Mouse (Mus musculus): ENCODE data around the gene Gab2. TPM values are rescaled to one million over a fixed set of nuclear protein-coding genes. Genes with fewer than 3 reads are reported as not detected.
A peak's percentile ranks its signal among the peaks of the same experiment; 100 is the strongest.

Gab2 gene
- polyA plus RNA-seq, 1 experiment: 1.8 TPM

DNA sequence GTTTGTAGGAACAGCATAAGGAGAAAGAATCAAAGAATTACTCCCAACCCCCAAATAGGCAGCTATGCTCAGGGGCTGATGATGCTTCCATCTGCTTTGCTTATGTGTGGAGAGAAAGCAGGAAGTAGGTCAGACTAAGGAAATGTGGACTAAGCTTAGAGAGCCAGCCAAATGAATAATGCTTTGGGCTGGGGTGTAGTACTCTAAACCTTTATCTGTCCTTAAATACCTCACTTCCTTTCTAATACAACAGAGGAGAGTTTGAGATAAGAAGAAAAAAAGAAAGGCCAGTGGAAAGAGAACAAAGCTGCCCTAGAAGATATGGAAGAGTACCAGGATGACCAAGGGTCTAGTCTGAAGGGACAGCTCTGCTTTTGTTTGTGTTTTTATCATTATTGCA lies 189.0 kb downstream of the Gab2 start:
- no peak overlapping the region for H3ac ChIP-seq (ENCODE audit: control insufficient read depth, insufficient read length, low read depth)
- H3K36me3 ChIP-seq (ENCODE audit: control insufficient read depth, insufficient read depth): no peaks in the 10 kb centered on the region
- H3K79me3 ChIP-seq (ENCODE audit: low read depth): no peaks in the 10 kb centered on the region
- no peak for TF ChIP-seq CEBPB (IDR thresholded peaks at IDR 0.05; ENCODE audit: low read depth)
- no peak for TF ChIP-seq CTCF (IDR thresholded peaks at IDR 0.05; ENCODE audit: control insufficient read depth, insufficient read depth, insufficient read length)
- TF ChIP-seq MYOG (IDR thresholded peaks at IDR 0.05; ENCODE audit: control insufficient read depth, extremely low read depth, insufficient read length): no peak
- no peak for TF ChIP-seq MYOD1 (IDR thresholded peaks at IDR 0.05; ENCODE audit: control insufficient read depth, insufficient read length, low read depth)
- no peak for TF ChIP-seq FOSL1 (IDR thresholded peaks at IDR 0.05; ENCODE audit: insufficient read depth, low read length, poor library complexity, severe bottlenecking)
- no peak for TF ChIP-seq USF1 (IDR thresholded peaks at IDR 0.05; ENCODE audit: low read depth)
- TF ChIP-seq MAX (IDR thresholded peaks at IDR 0.05): no peak
- H3K4me3 ChIP-seq (ENCODE audit: insufficient read depth, poor library complexity, severe bottlenecking): no peak overlapping the region
- no peaks in the 10 kb centered on the region for H3K79me2 ChIP-seq (ENCODE audit: control insufficient read depth, insufficient read depth)
- H3K27me3 ChIP-seq (ENCODE audit: control insufficient read depth, insufficient read depth, insufficient read length): no peaks in the 10 kb centered on the region

DNA sequence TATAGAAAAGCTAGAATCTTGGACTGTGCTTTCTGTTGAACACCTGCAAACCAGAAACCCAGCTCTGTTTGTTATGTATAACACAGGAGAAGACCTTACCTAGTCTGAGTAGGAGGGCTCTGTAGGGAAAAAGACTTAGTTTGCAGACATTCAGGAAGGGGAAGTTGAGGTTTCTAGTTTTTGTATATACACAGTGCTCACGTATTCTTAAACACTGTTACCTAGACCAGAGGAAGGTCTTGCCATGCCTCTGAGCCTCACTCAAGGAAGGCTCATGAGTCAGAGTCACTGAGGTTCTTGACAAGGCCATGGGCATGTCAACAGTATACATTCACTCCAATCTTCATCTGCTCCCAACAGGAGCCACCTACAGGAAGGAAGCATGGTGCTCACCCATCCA lies 189.7 kb downstream of the Gab2 start:
- Histone ChIP-seq H3K4me3 (ENCODE audit: insufficient read depth, poor library complexity, severe bottlenecking) (no peak overlapping the region), H3ac (ENCODE audit: control insufficient read depth, insufficient read length, low read depth) (no peak overlapping the region), H3K79me2 (ENCODE audit: control insufficient read depth, insufficient read depth) (no peaks in the 10 kb centered on the region), H3K79me3 (ENCODE audit: low read depth) (no peaks in the 10 kb centered on the region), H3K27me3 (ENCODE audit: control insufficient read depth, insufficient read depth, insufficient read length) (no peaks in the 10 kb centered on the region), H3K36me3 (ENCODE audit: control insufficient read depth, insufficient read depth) (no peaks in the 10 kb centered on the region)
- TF ChIP-seq MAX (IDR thresholded peaks at IDR 0.05) (no peak), FOSL1 (IDR thresholded peaks at IDR 0.05; ENCODE audit: insufficient read depth, low read length, poor library complexity, severe bottlenecking) (no peak), MYOG (IDR thresholded peaks at IDR 0.05; ENCODE audit: control insufficient read depth, extremely low read depth, insufficient read length) (no peak), MYOD1 (IDR thresholded peaks at IDR 0.05; ENCODE audit: control insufficient read depth, insufficient read length, low read depth) (no peak), CTCF (IDR thresholded peaks at IDR 0.05; ENCODE audit: control insufficient read depth, insufficient read depth, insufficient read length) (no peak), CEBPB (IDR thresholded peaks at IDR 0.05; ENCODE audit: low read depth) (no peak), USF1 (IDR thresholded peaks at IDR 0.05; ENCODE audit: low read depth) (no peak)

DNA sequence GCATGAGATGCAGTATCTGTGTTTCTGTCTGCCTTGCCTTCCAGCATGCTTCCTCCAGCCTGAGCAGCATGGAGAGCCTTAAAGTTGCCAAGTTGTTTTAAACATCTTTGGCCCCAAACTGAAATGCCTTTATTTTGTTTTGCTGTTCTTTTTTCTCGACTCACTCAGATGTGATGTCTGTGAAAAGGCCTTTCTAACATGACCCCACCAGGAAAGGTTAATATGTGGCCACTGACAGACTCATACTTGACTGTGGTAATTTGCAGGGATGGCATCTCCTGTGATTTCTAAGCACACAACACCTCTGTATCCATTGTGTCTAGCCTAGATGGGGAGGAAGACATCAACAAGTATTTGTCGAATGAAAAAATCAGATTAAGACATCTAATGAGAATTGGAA lies 215.6 kb downstream of the Gab2 start:
- Histone ChIP-seq H3ac (ENCODE audit: control insufficient read depth, insufficient read length, low read depth) (no peak overlapping the region), H3K27me3 (ENCODE audit: control insufficient read depth, insufficient read depth, insufficient read length) (no peaks in the 10 kb centered on the region), H3K79me3 (ENCODE audit: low read depth) (no peaks in the 10 kb centered on the region), H3K79me2 (ENCODE audit: control insufficient read depth, insufficient read depth) (no peaks in the 10 kb centered on the region), H3K36me3 (ENCODE audit: control insufficient read depth, insufficient read depth) (no peaks in the 10 kb centered on the region), H3K4me3 (ENCODE audit: insufficient read depth, poor library complexity, severe bottlenecking) (no peak overlapping the region)
- no peak for TF ChIP-seq CTCF (IDR thresholded peaks at IDR 0.05; ENCODE audit: control insufficient read depth, insufficient read depth, insufficient read length)
- no peak for TF ChIP-seq MYOG (IDR thresholded peaks at IDR 0.05; ENCODE audit: control insufficient read depth, extremely low read depth, insufficient read length)

DNA sequence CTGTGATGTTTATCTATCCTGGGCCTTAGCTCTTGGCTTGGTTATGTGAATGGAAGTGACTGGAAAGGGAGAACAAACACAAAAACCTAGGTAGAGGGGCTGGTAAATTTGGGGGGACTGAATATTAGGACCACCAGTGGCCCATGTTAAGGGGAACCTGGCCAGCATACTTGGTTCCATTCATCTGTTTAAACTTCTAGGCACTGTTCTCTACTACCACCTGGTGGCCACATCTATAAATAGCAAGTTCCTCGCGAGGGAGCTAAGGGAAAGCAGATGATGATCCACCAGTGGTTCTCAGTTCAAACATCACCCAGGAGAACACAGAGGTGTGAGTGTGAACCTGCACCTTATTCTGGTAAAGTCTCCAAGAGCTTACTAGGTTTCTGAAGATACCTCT lies 216.1 kb downstream of the Gab2 start:
- H3K4me3 ChIP-seq (ENCODE audit: insufficient read depth, poor library complexity, severe bottlenecking): no peak overlapping the region
- TF ChIP-seq CTCF (IDR thresholded peaks at IDR 0.05; ENCODE audit: control insufficient read depth, insufficient read depth, insufficient read length) (peak; percentile 38), MAX (IDR thresholded peaks at IDR 0.05) (no peak)
- H3K27me3 ChIP-seq (ENCODE audit: control insufficient read depth, insufficient read depth, insufficient read length): no peaks in the 10 kb centered on the region
- H3ac ChIP-seq (ENCODE audit: control insufficient read depth, insufficient read length, low read depth): no peak overlapping the region
- H3K79me2 ChIP-seq (ENCODE audit: control insufficient read depth, insufficient read depth): no peaks in the 10 kb centered on the region
- H3K36me3 ChIP-seq (ENCODE audit: control insufficient read depth, insufficient read depth): no peaks in the 10 kb centered on the region
- H3K79me3 ChIP-seq (ENCODE audit: low read depth): no peaks in the 10 kb centered on the region

DNA sequence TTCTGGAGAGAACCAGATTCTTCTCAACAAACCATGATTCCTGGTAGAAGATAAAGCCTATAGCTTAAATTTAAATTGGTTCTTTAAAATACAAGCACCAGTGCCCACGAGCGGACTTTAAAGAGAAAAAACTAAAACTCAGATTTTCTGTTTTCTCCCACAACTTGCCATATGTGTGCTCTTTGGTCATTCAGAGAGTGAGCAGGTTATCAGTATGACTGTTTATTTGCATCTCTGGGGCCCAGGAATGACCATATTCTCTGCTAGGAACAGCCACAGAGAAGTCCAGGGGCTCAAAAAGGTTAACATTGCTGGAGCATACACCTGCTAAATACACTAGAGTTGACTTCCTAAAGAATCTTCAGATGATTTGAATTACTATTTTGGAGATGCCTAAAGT lies 216.9 kb downstream of the Gab2 start:
- Histone ChIP-seq H3K79me3 (ENCODE audit: low read depth) (no peaks in the 10 kb centered on the region), H3K4me3 (ENCODE audit: insufficient read depth, poor library complexity, severe bottlenecking) (no peak overlapping the region), H3K27me3 (ENCODE audit: control insufficient read depth, insufficient read depth, insufficient read length) (no peaks in the 10 kb centered on the region), H3ac (ENCODE audit: control insufficient read depth, insufficient read length, low read depth) (no peak overlapping the region), H3K36me3 (ENCODE audit: control insufficient read depth, insufficient read depth) (no peaks in the 10 kb centered on the region), H3K79me2 (ENCODE audit: control insufficient read depth, insufficient read depth) (no peaks in the 10 kb centered on the region)
- TF ChIP-seq MAX (IDR thresholded peaks at IDR 0.05): no peak
- TF ChIP-seq CEBPB (IDR thresholded peaks at IDR 0.05; ENCODE audit: low read depth): no peak
- TF ChIP-seq FOSL1 (IDR thresholded peaks at IDR 0.05; ENCODE audit: insufficient read depth, low read length, poor library complexity, severe bottlenecking): no peak
- TF ChIP-seq CTCF (IDR thresholded peaks at IDR 0.05; ENCODE audit: control insufficient read depth, insufficient read depth, insufficient read length): no peak
- TF ChIP-seq USF1 (IDR thresholded peaks at IDR 0.05; ENCODE audit: low read depth): no peak
- TF ChIP-seq MYOD1 (IDR thresholded peaks at IDR 0.05; ENCODE audit: control insufficient read depth, insufficient read length, low read depth): no peak

DNA sequence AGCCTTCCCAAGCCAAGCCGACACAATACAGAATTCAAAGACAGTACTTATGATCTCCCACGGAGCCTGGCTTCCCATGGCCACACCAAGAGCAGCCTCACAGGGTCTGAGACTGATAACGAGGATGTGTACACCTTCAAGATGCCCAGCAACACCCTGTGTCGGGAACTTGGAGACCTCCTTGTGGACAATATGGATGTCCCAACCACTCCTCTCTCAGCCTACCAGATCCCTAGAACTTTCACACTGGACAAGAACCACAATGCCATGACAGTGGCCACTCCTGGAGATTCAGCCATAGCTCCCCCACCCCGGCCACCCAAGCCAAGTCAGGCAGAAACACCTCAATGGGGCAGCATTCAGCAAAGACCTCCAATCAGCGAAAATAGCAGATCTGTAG lies 217.6 kb downstream of the Gab2 start:
- Histone ChIP-seq H3K4me3 (ENCODE audit: insufficient read depth, poor library complexity, severe bottlenecking) (no peak overlapping the region), H3K27me3 (ENCODE audit: control insufficient read depth, insufficient read depth, insufficient read length) (no peaks in the 10 kb centered on the region), H3K79me3 (ENCODE audit: low read depth) (no peaks in the 10 kb centered on the region), H3K79me2 (ENCODE audit: control insufficient read depth, insufficient read depth) (no peaks in the 10 kb centered on the region), H3K36me3 (ENCODE audit: control insufficient read depth, insufficient read depth) (no peaks in the 10 kb centered on the region), H3ac (ENCODE audit: control insufficient read depth, insufficient read length, low read depth) (no peak overlapping the region)
- no peak for TF ChIP-seq USF1 (IDR thresholded peaks at IDR 0.05; ENCODE audit: low read depth)
- no peak for TF ChIP-seq MAX (IDR thresholded peaks at IDR 0.05)
- no peak for TF ChIP-seq FOSL1 (IDR thresholded peaks at IDR 0.05; ENCODE audit: insufficient read depth, low read length, poor library complexity, severe bottlenecking)
- no peak for TF ChIP-seq CTCF (IDR thresholded peaks at IDR 0.05; ENCODE audit: control insufficient read depth, insufficient read depth, insufficient read length)
- no peak for TF ChIP-seq MYOG (IDR thresholded peaks at IDR 0.05; ENCODE audit: control insufficient read depth, extremely low read depth, insufficient read length)
- TF ChIP-seq CEBPB (IDR thresholded peaks at IDR 0.05; ENCODE audit: low read depth): no peak
- no peak for TF ChIP-seq MYOD1 (IDR thresholded peaks at IDR 0.05; ENCODE audit: control insufficient read depth, insufficient read length, low read depth)

All from C2C12 (cell line).